Mouse (Mus musculus) heart, embryonic 12.5 days (tissue): ENCODE data around the gene Adamtsl1. TPM values are rescaled to one million over a fixed set of nuclear protein-coding genes. Genes with fewer than 3 reads are reported as not detected.

Experiments used
- ATAC-seq: fragments of 200-750 bp; cut with Nextera tagmentation; 2 replicates; pipeline ENCODE4 v1.8.0; 2017; ENCODE audit warnings: moderate TSS enrichment, moderate library complexity; ENCODE audit not compliant: insufficient number of reproducible peaks, low FRiP score
- H3K27ac ChIP-seq: fragments of 300-500 bp; sonication (generic); 2 replicates; pipeline ENCODE4 v1.5.1; 2016; ENCODE audit warnings: mild to moderate bottlenecking, moderate library complexity; ENCODE audit not compliant: poor library complexity, severe bottlenecking
- H3K27me3 ChIP-seq: fragments of 300-500 bp; sonication (generic); replicated peaks from 2 replicates; pipeline ENCODE4 v1.6.1; 2016; ENCODE audit warnings: mild to moderate bottlenecking, moderate library complexity
- H3K36me3 ChIP-seq: fragments of 300-500 bp; sonication (generic); 2 replicates; pipeline ENCODE4 v1.6.1; 2016; ENCODE audit warnings: mild to moderate bottlenecking, moderate library complexity
- H3K4me1 ChIP-seq: fragments of 300-500 bp; sonication (generic); replicated peaks from 2 replicates; pipeline ENCODE4 v1.6.1; 2016; ENCODE audit warnings: mild to moderate bottlenecking
- H3K4me2 ChIP-seq: fragments of 300-500 bp; sonication (generic); 2 replicates; pipeline ENCODE4 v1.6.1; 2016; ENCODE audit warnings: mild to moderate bottlenecking, moderate library complexity
- H3K4me3 ChIP-seq: fragments of 300-500 bp; sonication (generic); 2 replicates; pipeline ENCODE4 v1.5.1; 2016; ENCODE audit warnings: mild to moderate bottlenecking
- H3K9ac ChIP-seq: fragments of 300-500 bp; sonication (generic); 2 replicates; pipeline ENCODE4 v1.6.1; 2016; ENCODE audit warnings: mild to moderate bottlenecking, moderate library complexity
- H3K9me3 ChIP-seq: fragments of 300-500 bp; sonication (generic); replicated peaks from 2 replicates; pipeline ENCODE4 v1.6.1; 2016; ENCODE audit warnings: mild to moderate bottlenecking, moderate library complexity
- WGBS: fragments of 180-500 bp; shearing (Covaris S2); methylation state at CpG from one replicate; pipeline ENCODE4 v1.1.7; 2016; 5-methylcytosine and 5-hydroxymethylcytosine counted together
- polyA plus RNA-seq: library from polyadenylated mRNA; unstranded; fragments of >200 nt; fragmentation: Nextera tagmentation; extraction: Ambion mirVana; gene quantifications from 2 replicates; pipeline ENCODE4 v1.2.1, GENCODE M21; 2016

Adamtsl1 gene
- polyA plus RNA-seq, 1 experiment from 2014 or later = 12.4 TPM

DNA sequence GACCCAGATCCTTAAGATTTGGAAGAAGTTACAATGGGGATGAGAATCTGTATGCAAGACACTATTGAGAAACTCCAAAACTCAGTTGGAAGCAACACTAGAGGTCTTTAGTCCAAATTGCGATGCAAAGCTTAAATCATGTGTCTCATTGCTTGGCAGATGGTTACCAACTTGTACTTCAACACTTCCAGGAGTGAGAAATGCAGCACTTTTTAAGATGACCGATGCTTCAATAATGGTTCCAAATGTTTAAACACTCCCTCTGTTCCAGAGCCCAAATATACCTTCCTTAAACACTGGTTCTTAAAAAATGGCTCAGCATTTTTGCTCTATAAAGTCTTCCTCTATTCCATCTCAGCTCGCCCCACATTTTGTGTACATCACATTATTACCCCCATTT is 499.7 kb downstream of the Adamtsl1 start:
- no peak overlapping the region for H3K27ac ChIP-seq
- WGBS = 83% methylated on average over 3 of the region's 3 CpGs
- no peaks in the 10 kb centered on the region for H3K27me3 ChIP-seq
- H3K36me3 ChIP-seq = no peaks in the 10 kb centered on the region
- H3K9ac ChIP-seq = no peak overlapping the region
- H3K4me2 ChIP-seq = no peak overlapping the region
- H3K4me1 ChIP-seq = no peaks in the 10 kb centered on the region
- no peak overlapping the region for H3K4me3 ChIP-seq
- ATAC-seq = no peak
- H3K9me3 ChIP-seq = no peaks in the 10 kb centered on the region

GRCm38 (mm10) chr4:86018928-86019327 is 505.0 kb downstream of the Adamtsl1 start:
- no peak overlapping the region for H3K9ac ChIP-seq
- H3K27ac ChIP-seq = no peak overlapping the region; the same call in 1 of the 2 replicates
- H3K4me2 ChIP-seq = no peak overlapping the region
- ATAC-seq = no peak
- no peak overlapping the region for H3K4me3 ChIP-seq
- 94% methylated on average over 1 of the region's 1 CpGs for WGBS
- no peaks in the 10 kb centered on the region for H3K36me3 ChIP-seq
- peaks cover 10% of the 10 kb centered on the region for H3K4me1 ChIP-seq
- no peaks in the 10 kb centered on the region for H3K9me3 ChIP-seq
- H3K27me3 ChIP-seq = no peaks in the 10 kb centered on the region

- Histone ChIP-seq H3K36me3 (no peaks in the 10 kb centered on the region), H3K27ac (no peak overlapping the region), H3K4me3 (no peak overlapping the region), H3K9ac (no peak overlapping the region), H3K27me3 (no peaks in the 10 kb centered on the region), H3K4me1 (peaks cover 10% of the 10 kb centered on the region), H3K4me2 (no peak overlapping the region), H3K9me3 (no peaks in the 10 kb centered on the region)
- WGBS = 24% methylated on average over 4 of the region's 4 CpGs
- ATAC-seq = no peak
These were observed 505.6 kb downstream of the Adamtsl1 start for GRCm38 (mm10) chr4:86019586-86019985.

GRCm38 (mm10) chr4:86020372-86021090 is 506.6 kb downstream of the Adamtsl1 start:
- H3K27ac ChIP-seq = no peak overlapping the region
- H3K36me3 ChIP-seq = no peaks in the 10 kb centered on the region
- no peak overlapping the region for H3K4me2 ChIP-seq
- H3K9me3 ChIP-seq = no peaks in the 10 kb centered on the region
- H3K4me3 ChIP-seq = no peak overlapping the region
- no peak overlapping the region for H3K9ac ChIP-seq
- no peak for ATAC-seq
- 47% methylated on average over 10 of the region's 10 CpGs for WGBS
- peaks cover 10% of the 10 kb centered on the region for H3K4me1 ChIP-seq
- no peaks in the 10 kb centered on the region for H3K27me3 ChIP-seq

GRCm38 (mm10) chr4:86024573-86025160 is 510.7 kb downstream of the Adamtsl1 start:
- Histone ChIP-seq H3K36me3 (no peaks in the 10 kb centered on the region), H3K4me3 (no peak overlapping the region), H3K4me1 (peaks cover 6% of the 10 kb centered on the region), H3K27ac (no peak overlapping the region), H3K27me3 (no peaks in the 10 kb centered on the region), H3K9me3 (no peaks in the 10 kb centered on the region), H3K4me2 (no peak overlapping the region), H3K9ac (no peak overlapping the region)
- no peak for ATAC-seq
- WGBS = 57% methylated on average over 8 of the region's 8 CpGs

- 81% methylated on average over 6 of the region's 6 CpGs for WGBS
These were observed 515.5 kb downstream of the Adamtsl1 start for GRCm38 (mm10) chr4:86029486-86029885.

DNA sequence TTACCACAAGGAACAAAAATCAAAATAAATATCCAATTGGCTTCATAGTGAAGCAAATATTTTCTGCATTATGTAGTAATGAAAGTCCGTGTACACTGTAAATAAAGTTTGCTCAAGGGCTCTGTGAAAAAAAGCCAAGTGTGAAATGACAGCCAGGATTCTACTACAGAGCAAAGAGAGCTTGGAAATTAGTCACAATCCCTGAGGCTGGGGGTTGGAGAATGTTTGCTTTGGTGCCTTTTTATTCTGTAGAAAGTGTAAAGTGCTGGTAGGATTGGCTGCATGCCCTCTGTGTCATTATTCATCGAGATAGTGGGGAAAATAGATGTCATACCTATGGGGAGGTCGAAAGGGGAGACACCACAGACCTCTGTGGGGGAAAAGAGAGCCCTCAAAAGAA is 516.2 kb downstream of the Adamtsl1 start:
- H3K4me2 ChIP-seq = no peak overlapping the region
- WGBS = 56% methylated on average over 3 of the region's 3 CpGs
- no peak overlapping the region for H3K27ac ChIP-seq

More at GRCm38 (mm10) chr4:86029486-86029885, 515.5 kb downstream of the Adamtsl1 start:
- Histone ChIP-seq H3K36me3 (no peaks in the 10 kb centered on the region), H3K4me3 (no peak overlapping the region), H3K4me2 (no peak overlapping the region), H3K9ac (no peak overlapping the region), H3K4me1 (peaks cover 4% of the 10 kb centered on the region), H3K9me3 (no peaks in the 10 kb centered on the region), H3K27ac (no peak overlapping the region), H3K27me3 (no peaks in the 10 kb centered on the region)
- ATAC-seq = no peak

GRCm38 (mm10) chr4:86031041-86031440 is 517.1 kb downstream of the Adamtsl1 start:
- no peak overlapping the region for H3K4me2 ChIP-seq
- H3K4me3 ChIP-seq = no peak overlapping the region
- H3K27ac ChIP-seq = no peak overlapping the region
- no peaks in the 10 kb centered on the region for H3K36me3 ChIP-seq
- H3K9ac ChIP-seq = no peak overlapping the region
- H3K4me1 ChIP-seq = peaks cover 4% of the 10 kb centered on the region
- ATAC-seq = no peak
- 56% methylated on average over 8 of the region's 8 CpGs for WGBS
- H3K27me3 ChIP-seq = no peaks in the 10 kb centered on the region
- no peaks in the 10 kb centered on the region for H3K9me3 ChIP-seq

More for the DNA sequence above, 516.2 kb downstream of the Adamtsl1 start:
- H3K4me1 ChIP-seq = peaks cover 4% of the 10 kb centered on the region
- no peak for ATAC-seq
- no peaks in the 10 kb centered on the region for H3K27me3 ChIP-seq
- no peaks in the 10 kb centered on the region for H3K9me3 ChIP-seq
- no peak overlapping the region for H3K9ac ChIP-seq
- no peaks in the 10 kb centered on the region for H3K36me3 ChIP-seq
- H3K4me3 ChIP-seq = no peak overlapping the region

GRCm38 (mm10) chr4:86040921-86041320 is 526.9 kb downstream of the Adamtsl1 start:
- ATAC-seq = no peak
- WGBS = 41% methylated on average over 8 of the region's 8 CpGs
- H3K36me3 ChIP-seq = no peaks in the 10 kb centered on the region
- no peaks in the 10 kb centered on the region for H3K9me3 ChIP-seq
- H3K27ac ChIP-seq = no peak overlapping the region
- H3K9ac ChIP-seq = no peak overlapping the region
- H3K4me2 ChIP-seq = no peak overlapping the region
- no peaks in the 10 kb centered on the region for H3K27me3 ChIP-seq
- H3K4me1 ChIP-seq = no peaks in the 10 kb centered on the region
- no peak overlapping the region for H3K4me3 ChIP-seq

DNA sequence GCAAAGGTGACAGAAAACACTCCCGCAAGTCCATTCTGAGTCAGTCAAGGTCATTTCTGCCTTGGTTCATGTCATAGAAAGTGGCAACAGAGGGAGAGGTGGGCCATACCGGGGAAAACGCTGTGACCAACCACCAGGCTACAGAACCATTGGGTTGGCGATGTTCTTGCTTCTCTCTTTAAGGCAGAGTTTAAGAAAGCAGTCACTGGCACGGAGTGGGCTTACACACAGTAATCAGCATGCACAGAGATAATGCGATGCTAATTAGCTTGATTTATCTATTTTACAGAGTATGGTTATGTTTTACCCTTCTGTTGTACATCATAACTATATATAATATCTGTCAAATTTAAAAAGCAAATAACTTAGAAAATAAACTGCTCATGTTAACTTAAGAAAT is 531.5 kb downstream of the Adamtsl1 start:
- Histone ChIP-seq H3K27me3 (no peaks in the 10 kb centered on the region), H3K9me3 (no peaks in the 10 kb centered on the region), H3K27ac (no peak overlapping the region), H3K4me1 (no peaks in the 10 kb centered on the region), H3K36me3 (no peaks in the 10 kb centered on the region), H3K4me2 (no peak overlapping the region), H3K4me3 (no peak overlapping the region), H3K9ac (no peak overlapping the region)
- 85% methylated on average over 6 of the region's 6 CpGs for WGBS
- ATAC-seq = no peak

- no peak overlapping the region for H3K4me3 ChIP-seq
- H3K27me3 ChIP-seq = no peaks in the 10 kb centered on the region
- no peaks in the 10 kb centered on the region for H3K9me3 ChIP-seq
- no peak overlapping the region for H3K4me2 ChIP-seq
- no peaks in the 10 kb centered on the region for H3K4me1 ChIP-seq
- no peak overlapping the region for H3K9ac ChIP-seq
- no peak for ATAC-seq
- WGBS = 60% methylated on average over 6 of the region's 6 CpGs
- H3K27ac ChIP-seq = no peak overlapping the region
- no peaks in the 10 kb centered on the region for H3K36me3 ChIP-seq
These were observed 531.9 kb downstream of the Adamtsl1 start for GRCm38 (mm10) chr4:86045876-86046275.
